Mouse (Mus musculus) heart, postnatal 4 days (tissue): ENCODE results near the gene Klrb1b. TPM values are rescaled to one million over a fixed set of nuclear protein-coding genes. Genes with fewer than 3 reads are reported as not detected.
"Not testable (repeated sequence)": the region's sequence is repeated elsewhere in the genome, so short reads cannot be mapped to it uniquely, and the experiment has no call there.

Experiments used
- DNase-seq: peaks from one replicate; pipeline ENCODE4 v3.0.0; 2021
- total RNA-seq, 2 experiments: library from RNA; stranded (reverse); gene quantifications; 2 replicates each; pipeline ENCODE4 v1.2.3; 2021

The Klrb1b gene
- total RNA-seq, 2 experiments from 2014 or later, result not detected

DNA sequence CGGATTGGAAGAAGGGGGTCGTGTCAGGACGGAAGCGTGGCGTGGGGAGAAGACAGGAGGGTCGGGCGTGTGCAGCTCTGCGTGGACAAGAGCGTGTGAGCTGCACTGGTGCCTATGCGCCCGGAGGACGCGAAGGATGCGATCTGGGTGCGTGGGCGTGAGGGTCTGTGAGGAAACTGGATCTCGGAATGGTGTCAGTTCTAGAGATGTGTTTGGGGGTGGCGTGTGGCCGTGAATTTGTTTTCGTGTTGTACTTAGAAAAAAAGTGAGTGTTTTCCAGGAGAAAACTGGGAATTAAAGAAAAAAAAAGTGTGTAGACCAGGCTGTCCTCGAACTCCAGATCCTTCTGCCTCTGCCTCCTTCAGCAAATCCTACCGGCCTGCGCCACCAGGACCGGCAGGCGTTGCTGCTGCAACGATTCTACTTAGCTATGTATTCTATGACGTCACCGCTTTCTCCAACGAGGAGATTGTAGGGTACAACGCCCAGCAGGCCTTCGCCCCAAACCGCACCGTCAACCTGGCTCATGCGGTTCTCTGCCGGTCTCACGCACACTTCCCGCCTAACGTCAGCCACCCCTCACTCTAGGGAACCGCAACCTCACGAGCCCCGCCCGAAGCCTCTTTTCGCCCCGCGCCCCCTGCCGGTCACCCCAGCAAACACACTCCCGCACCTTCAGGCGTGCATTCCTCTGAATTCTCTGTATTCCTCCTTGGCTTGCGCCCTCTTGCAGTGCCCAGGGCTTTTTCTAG is 26.8 kb downstream of the Klrb1b start:
- DNase-seq, result peak; percentile 90

DNA sequence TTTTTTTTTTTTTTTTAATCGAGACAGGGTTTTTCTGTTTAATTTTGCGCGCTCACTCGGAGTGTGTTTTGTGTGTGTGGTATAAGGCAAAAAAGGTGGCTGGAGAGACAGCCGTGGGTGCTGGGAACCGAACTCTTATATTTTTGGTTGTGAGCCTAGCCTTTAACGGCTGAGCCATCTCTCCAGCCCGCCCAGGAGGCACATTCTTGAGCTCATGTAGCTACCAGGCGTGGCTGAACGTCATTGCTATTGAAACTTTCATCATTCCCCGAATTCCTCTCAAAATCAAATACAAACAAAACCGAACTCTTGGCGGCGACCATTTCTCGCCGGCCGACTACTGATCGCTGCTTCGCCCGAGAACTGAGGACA is 27.4 kb downstream of the Klrb1b start:
- DNase-seq, result peak; percentile 81

DNA sequence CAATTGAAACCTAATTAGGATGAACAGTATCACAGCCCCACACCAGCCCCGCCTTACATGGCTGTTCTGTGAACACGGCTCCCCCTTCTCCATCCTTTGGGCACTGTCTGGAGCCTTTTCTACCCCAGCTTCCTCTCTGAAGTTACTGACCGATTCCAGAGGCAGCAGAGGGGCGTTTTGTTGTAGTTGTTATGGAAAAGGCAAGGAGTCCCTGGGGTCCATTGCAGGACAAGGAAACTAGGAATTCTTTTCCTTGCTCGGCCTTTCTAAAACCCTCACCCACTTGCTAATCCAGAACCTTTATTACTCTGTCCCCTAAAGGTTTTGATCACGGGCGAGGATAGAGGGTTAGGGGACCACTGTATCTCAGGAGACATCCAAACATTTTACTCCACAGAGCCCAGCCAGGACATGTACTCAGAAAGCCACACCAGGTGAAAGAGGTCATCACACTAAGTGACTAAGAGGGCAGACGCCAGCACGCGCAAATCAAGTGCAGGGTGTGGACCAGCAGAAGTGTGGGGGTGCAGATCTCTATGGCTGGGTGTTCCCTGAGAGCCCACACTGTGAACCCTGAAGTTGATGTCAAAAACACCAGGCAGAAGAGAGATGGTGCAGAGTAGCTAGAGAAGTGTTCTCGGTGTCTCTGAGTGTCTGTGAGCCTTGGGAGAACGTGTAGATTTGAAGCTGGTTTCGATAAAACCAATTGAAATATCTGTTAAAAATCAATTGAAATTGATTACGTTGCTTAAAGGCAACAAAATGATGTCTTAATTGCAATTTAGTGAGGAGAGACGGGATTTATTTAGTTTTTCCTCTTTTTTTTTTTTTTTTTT is 28.0 kb downstream of the Klrb1b start:
- peak; percentile 14 for DNase-seq

DNA sequence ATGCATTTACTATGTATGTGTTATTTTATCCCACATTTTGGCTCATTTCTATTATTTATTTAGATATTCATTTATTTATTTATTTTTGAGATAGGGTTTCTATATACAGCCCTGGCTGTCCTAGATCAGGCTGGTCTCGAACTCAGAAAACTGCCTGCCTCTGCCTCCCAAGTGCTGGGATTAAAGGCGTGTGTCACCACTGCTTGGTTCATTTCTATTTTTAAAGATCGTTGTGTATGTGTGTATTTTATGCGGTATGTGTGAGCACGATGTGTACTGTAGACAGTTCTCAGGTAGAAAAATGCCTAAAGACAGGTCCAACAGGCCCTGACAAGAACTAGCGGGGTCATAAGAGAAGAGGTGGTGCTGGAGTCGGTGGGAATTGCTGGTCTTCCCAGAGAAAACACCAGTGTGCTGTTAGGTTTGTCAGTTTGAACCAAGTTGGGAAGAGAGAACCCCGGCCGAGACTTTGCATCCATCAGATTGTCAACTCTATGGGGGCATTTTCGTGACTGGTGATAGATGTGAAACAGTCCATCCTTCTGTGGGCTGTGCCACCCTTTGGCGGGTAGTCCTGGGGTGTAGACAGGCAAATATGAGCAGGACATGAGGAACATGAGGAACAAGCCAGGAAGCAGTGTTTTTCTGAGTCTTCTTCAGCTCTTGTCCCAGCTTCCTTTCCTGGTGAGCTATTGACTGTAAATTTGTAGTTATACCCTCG is 28.8 kb downstream of the Klrb1b start:
- no peak for DNase-seq

DNA sequence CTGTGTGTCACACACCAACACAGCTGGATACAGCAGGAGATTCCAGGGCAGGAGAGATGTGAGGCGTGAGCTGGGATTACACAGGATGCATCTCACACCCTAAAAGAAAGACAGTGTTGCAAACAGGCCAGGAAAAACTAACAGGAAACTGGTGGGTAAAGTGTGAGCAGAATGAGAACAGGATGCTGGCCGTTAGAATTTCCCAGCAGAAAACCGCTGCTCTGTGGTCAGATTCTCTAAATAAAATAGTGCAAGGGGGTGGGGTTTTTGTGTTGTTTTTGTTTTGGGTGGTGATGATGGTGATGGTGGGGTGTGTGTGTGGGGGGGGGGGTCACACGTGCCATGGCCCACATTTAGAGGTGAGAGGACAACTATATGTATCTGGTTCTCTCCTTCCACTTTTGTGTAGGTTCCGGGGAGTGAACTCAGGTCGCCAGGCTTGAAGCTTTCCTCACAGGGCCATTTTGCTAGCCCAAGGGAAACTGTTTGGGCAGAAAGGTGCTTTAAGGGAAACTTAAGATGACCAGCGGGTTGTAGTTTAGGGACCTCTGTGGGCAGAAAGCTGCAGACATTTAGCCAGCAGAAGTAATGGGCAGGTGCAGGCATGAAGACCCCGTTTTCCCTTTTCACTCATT is 29.7 kb downstream of the Klrb1b start:
- no peak for DNase-seq

DNA sequence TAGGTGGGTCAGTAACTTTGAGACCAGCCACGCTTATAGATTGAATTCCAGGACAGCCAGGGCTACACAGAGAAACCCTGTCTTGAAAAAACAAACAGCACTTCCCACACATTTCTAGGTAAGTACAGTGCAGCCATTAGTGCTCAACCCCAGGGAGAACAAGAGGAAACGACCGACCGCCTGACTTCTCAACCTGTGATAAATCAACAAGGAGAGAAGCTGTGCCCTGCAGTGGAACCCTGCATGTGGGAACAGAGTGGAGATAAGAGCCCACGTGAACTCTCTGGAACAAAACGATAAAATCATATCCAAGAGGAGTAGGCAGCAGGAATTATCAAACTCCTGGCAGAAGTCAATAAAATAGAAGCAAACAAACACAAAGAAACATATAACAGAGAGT is 32.4 kb downstream of the Klrb1b start:
- no peak for DNase-seq

DNA sequence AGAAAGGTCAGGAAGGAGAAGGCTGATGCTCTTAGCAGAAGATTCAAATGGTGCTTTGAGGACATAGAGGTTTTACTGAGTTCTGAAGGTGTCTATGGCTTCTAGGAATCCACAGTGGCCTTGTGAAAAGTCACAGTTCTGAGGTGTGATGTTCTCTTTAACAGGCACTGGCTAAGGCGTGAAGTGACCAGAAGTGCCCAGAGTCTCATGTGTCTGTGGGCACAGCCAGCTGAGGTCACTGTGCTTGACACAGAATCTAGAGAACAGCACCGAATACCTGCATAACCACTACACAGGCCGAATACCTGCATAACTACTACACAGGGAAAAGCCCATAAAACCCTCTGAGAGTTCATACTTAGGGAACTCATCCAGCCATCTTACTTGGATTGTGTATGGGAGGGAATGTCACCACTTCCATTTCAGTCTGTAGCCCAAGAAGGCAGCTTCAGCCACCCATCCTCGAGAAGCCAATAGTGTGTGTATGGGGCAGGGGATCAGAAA is 35.6 kb downstream of the Klrb1b start:
- DNase-seq, result not testable (repeated sequence)

DNA sequence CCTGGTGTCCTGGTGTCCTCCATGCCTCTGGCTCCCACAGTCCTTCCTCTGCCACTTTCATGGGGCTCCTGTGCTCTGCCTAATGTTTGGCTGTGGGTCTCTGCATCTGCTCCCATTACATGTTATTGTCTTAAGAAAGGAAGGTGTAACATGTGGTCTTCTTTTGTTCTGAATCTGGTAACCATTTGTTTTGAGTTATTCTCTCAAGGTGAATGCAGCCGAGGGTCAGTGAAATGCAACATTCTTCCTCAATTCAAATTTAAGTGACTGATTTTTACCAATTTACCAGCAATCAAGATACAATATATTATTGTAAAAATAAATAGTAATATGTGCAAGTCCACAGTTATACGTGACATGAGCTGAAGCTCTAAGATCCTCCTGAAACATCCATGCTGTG is 37.0 kb downstream of the Klrb1b start, which contains the start of gene Klrb1c:
Gene Klrb1c (minus strand): TSS at position 101 of the 400 bp plus-strand sequence.
- DNase-seq, result no peak

DNA sequence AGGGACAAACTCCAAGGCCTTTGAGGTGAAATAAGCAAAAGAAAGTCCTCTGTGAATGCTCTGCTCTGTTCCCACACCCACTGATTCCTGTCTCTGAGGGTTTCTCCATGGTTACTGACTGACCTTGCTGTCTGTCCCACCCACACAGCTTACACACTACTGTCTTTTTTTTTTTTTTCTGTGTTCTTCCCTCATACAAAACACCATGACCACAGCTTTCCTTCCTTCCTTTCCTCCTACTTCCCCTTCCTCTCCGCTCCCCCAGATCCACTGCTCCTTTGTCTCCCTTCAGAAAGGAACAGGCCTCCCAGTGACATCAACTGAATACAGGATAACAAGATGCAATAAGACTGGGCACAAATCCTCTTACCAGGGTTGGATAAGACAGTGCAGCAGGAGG is 37.6 kb downstream of the Klrb1b start:
- DNase-seq, result no peak

DNA sequence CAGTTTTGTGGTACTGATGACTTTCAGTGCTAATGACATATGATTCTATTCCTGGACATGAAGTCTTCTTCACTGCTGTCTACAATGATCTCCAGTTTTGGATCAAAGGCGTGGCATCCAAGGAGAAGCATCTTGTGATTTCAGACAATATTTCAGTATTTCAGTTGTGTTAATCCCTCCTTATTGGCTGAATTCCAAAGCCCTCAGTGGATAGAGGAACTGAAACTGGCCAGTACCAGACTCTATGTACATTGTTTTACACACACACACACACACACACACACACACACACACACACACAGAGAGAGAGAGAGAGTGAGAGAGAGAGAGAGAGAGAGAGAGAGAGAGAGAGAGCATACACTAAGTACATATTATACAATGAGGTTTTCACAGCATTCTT is 39.7 kb downstream of the Klrb1b start:
- DNase-seq, result not testable (repeated sequence)

DNA sequence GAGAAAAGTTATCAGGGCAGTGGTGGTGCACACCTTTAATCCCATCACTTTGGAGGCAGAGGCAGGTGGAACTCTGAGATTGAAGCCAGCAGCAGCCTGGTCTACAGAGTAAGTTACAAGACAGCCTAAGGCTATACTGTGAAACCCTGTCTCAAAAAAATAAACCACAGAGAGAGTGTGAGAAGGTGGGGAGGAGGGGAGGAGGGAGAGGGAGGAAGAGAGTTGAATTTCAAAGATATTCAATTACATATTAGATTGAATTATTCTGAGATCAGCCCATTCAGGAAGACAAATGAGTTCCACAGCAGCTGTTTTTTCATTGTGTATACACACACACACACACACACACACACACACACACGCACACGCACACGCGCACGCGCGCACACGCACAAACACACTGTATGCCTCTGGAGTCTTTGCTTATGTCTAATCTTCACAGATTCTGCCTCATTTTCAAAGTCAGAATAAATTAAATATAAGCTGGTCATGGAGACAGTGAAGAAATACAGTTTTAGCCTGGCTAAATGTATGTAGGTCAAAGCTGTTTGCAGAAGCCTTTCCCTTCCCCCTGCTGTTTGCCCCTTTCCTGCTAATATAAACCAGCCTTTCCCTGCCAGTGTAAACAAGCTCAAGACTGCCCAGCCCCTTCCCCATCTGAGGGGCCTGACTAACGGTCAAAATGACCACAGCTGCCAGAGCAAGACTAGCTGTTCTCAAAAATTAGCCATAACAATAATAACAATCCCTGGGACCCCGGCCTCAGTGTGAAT is 56.5 kb downstream of the Klrb1b start:
- DNase-seq, result no peak

DNA sequence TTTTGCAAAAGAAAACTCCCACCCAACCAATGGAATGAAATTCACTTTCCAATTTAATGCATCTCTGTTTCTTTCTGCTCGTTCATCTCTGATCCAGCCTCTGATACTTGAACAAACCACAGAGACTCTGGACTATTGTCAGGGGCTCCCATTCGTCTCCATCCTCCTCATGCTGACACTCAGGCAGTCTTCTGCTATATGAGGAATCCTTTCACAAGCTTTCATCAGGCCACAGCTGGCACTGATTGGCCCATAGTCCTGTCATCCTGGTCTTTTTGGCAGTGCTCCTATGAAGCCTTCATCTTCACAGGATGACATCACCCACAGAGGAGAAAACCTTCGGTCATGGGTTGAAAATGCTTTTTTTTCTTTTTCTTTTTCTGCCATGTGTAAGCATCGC is 58.1 kb downstream of the Klrb1b start:
- DNase-seq, result no peak

DNA sequence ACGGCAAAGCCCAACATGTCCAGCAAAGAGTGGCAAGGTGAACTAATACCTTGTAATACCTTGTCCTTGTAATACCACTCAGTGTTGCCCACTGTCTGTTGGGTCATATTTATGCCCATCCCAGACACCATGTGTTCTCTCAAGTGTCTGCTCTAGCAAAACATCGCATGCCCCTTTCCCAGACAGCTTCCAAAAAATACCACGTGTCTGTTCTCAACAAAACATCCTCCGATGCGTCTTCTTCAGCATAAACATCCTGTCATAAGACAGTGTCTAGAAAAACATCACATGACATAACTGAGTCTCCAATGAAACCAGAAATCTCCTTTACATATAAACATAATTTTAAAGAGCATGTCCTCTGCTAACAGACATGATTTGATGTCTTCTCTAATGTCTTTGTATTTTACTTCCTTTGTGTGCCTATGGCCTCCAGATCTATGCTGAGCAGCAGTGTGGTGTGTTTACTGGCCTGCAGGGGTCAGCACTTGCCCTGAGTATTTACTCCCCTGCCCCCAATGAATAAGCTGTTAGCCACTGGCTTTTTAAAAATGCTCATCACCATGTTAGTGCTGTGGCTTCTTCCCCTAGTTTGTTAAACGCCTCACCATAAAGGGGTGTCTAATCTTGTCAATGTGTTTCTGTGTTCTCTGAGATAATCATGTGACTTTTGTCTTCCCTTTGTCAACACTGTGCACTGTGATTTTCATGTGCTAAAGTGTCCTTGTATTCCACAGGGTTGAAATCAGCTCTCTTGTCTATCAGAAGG is 59.5 kb downstream of the Klrb1b start:
- DNase-seq, result peak; percentile 58

DNA sequence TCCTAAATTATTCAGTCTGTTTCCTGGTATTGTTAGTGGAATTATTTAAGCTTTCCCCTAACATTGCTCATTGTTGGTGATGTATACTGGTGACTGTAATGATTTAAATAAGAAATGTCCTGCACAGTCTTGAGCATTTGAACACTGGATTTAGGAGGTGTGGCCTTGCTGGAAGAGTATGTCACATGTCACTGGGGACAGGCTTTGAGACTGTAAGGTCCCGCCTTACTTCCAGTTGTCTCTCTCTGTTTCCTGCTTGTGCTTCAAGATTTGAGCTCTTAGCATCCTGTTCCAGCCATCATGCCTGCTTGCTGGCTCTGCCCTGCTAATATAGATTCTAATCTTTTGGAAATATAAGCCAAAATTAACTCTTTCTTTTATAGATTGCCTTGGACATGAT is 60.9 kb downstream of the Klrb1b start:
- DNase-seq, result no peak

DNA sequence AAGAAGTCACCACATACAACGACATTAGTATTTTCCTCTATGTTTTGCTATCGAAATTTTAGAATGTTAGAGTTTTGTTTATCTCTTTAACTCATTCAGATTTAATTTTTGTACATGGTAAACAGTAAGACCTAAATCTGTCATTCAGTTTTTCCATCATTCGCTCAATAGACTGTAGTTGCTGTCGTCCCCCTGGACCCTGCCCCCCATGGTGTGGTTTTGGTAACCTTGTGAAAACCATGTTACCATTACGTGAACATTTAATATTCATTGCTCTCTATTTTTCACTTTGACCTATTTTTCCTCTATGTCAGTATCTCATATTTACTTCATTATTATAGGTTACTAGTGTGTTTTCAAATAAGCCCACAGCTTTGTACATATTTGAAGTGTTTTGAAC is 61.5 kb downstream of the Klrb1b start:
- DNase-seq, result no peak

DNA sequence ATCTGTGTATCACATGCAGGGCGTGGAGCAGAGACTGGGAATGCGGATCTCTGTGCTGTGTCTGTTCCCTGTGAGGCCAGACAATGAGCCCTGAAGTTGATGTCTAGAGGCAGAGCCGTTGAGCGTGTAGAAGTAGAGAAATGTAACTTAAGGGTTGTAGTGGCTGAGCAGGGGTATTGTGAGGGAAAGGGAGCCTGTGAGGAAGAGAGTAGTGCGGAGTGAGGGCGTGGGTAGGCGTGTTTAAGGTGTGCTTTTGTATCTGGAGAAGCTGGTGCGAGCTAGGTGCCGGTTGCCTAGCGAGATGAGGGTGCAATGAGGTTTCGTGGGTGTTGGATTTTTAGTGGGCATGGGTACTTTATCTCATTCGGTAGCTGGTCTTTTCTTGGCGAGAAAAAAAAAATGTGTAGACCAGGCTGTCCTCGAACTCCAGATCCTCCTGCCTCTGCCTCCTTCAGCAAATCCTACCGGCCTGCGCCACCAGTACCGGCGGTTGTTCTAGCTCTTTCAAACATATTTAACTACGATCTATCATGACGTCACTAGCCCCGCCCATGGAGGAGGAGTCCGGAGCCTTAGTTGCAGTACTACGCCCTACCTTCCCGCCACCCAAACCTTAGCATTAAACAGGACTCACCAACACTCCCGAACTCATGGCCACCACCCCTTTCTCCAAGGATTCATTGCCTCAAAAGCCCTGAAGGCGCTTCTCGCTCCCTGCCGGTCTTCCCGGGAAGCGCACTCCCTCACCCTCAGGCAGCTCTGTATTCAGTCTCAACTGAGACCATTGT is 62.2 kb downstream of the Klrb1b start:
- DNase-seq, result peak; percentile 95
